Mouse (Mus musculus): ENCODE results near the gene 1700012A03Rik.

The 1700012A03Rik gene
- long read RNA-seq, experiment 1, result 0 reads
- long read RNA-seq, experiment 2, result 0 reads

GRCm38 (mm10) chr6:32049951-32050345 is at the start of gene 1700012A03Rik:
1700012A03Rik (plus strand) TSS chr6:32050246.
- intact Hi-C loops (cut with DNase I), result no loop called here

GRCm38 (mm10) chr6:32004228-32004627 is 45.8 kb upstream of the 1700012A03Rik start:
- intact Hi-C loops (cut with DNase I), result no loop called here

DNA sequence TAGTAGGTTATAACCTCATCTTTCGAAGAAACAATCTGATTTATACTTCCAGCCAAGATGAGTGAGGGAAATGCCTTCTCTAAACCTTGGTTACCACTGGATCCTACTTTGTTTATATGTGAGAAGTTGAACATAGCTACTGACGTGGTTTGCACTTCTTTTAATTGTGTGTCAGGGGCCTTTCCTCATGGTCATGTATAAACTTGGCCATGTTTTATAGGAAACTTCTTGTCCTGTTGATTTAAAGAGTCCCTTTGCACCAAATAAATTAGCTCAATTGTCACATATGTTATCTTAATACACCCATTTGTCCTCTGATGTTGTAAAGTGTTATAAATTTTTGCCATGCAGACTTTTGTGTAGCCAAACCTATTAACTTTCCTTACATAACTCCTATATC is 44.1 kb upstream of the 1700012A03Rik start:
- intact Hi-C loops (cut with DNase I), result no loop called here

GRCm38 (mm10) chr6:32006382-32006781 is 43.7 kb upstream of the 1700012A03Rik start:
- intact Hi-C loops (cut with DNase I), result no loop called here

DNA sequence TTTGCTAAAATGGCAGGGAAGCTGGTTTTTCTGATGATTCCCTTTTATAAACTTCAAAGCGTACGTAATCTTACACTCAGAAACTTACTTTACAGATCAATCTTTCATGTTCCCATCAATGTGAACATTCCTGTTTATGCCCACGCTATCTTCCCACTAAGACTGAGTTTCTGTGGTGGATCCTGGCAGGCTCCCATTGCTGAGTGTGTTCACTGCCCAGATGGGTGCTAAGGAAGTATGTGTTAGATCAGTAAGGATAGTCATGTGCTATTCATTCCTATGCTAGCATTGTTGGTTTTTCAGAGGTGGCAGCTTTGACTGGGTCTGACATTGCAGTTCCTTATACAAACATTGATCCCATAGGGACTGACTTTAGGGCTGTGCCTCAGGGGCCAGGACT is 42.7 kb upstream of the 1700012A03Rik start:
- intact Hi-C loops (cut with DNase I), result no loop called here

DNA sequence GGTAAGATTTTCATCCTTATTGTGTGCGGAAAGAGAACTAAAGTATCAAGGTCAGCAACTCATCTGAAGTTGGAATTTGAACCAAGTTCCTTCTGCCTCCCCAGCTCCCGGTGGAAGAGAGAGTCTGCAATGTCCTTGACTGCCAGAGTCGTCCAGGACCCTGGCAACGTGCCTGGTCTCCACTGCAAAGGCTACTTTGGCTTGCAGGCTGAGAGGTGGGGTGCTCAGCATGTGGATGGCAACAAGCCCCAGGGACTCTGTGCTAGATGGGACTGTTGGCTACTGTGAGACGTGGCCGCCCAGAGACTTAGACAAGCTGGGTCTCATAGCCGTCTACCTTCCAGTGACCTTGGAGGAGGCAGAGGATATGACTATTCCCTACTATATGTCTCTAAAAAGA is 33.2 kb upstream of the 1700012A03Rik start:
- intact Hi-C loops (cut with DNase I), result no loop called here

- intact Hi-C loops (cut with DNase I), result no loop called here
Observed at GRCm38 (mm10) chr6:32017406-32018104, 32.5 kb upstream of the 1700012A03Rik start.

DNA sequence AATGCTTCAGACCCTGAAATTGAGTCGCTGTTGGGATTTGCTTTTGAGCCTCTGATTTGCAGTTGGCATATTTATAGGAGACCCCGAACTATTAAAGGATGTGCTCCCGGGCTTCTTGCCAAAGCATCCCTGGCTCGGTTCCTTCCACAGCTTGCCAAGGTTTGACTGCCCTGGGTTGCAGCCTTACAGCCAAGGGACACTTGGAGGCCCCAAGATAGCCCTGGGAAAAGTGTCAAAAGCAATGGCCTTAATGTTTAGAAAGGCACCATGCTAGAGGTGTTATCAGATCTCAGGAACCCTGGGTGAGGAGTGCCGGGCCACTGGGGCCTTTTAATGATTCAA is 32.0 kb upstream of the 1700012A03Rik start:
- intact Hi-C loops (cut with DNase I), result no loop called here

- intact Hi-C loops (cut with DNase I), result no loop called here
Observed at GRCm38 (mm10) chr6:32021853-32022536, 28.1 kb upstream of the 1700012A03Rik start.

DNA sequence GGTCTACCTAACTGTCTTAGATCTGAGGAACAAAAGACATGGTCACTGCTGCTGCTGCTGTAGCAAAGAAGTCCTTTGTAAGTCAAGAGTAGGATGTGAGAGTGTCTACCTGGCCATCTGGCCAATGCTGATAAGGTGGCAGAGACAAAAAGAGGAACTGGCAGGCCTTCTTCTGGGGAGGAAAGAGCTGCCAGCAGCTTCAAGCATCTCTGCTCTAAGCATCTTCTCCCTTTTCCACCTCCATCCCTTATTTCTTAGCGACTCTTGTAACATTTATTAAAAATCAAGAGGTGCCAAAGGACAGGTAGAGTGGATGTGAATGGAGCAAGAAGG is 27.5 kb upstream of the 1700012A03Rik start:
- intact Hi-C loops (cut with DNase I), result no loop called here

DNA sequence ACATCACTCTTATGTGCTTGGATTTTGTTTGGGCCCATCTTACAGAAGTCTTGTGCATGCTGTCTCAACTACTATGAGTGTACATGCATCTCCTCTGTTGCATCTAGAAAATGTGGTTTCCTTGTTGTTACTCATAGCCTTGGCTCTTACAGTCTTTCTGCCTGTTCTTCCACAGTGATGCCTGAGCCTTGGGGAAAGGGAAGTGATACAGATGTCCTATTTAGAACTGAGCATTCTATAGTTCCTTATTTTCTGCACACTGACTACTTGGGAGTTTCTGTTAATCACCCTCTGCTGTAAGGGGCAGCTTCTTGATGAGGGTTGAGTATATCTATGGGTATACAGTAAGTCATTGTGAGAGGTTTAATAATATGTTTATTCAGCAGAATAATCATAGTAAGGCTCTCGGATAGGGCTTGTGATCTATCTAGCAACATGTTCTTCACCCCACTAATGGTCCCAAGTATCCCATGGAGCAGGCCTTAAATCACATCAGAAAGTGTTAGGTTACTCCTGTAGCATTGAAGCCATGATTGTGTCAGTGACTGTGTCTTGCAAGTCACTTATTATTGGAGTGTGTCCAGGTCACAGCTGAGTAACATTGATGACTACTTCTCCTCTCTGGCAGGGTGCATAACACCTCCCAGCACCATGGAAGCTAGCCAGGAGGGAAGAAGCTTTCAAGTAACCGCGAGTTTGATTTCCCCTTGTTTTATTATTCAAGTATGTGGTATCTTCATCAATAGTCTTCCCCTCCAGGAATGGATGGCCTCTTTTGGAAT is 21.6 kb upstream of the 1700012A03Rik start:
- intact Hi-C loops (cut with DNase I), result no loop called here

DNA sequence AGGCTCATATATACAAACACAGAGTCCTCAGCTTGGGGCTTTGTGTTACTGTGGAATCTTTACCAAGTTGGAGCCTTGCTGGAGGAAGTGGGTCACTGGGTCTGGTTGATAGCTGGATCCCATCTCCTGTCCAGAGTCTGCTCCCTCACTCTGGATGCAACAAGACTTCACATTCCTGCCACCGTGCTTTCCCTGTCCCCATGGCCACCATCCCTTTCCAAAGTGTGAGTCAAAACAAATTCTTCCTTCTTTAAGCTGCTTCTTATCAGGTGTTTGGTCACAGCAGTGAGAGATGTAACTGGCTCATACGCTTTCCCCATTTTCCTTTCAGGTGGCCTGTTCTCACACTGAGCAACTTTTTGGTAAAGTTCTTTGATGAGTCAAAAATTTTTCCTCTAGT is 15.8 kb upstream of the 1700012A03Rik start:
- intact Hi-C loops (cut with DNase I), result no loop called here

- intact Hi-C loops (cut with DNase I), result no loop called here
Observed at GRCm38 (mm10) chr6:32045344-32045743, 4.7 kb upstream of the 1700012A03Rik start.

- intact Hi-C loops (cut with DNase I), result no loop called here
Observed at GRCm38 (mm10) chr6:32049256-32049950, 643 bp upstream of the 1700012A03Rik start.

DNA sequence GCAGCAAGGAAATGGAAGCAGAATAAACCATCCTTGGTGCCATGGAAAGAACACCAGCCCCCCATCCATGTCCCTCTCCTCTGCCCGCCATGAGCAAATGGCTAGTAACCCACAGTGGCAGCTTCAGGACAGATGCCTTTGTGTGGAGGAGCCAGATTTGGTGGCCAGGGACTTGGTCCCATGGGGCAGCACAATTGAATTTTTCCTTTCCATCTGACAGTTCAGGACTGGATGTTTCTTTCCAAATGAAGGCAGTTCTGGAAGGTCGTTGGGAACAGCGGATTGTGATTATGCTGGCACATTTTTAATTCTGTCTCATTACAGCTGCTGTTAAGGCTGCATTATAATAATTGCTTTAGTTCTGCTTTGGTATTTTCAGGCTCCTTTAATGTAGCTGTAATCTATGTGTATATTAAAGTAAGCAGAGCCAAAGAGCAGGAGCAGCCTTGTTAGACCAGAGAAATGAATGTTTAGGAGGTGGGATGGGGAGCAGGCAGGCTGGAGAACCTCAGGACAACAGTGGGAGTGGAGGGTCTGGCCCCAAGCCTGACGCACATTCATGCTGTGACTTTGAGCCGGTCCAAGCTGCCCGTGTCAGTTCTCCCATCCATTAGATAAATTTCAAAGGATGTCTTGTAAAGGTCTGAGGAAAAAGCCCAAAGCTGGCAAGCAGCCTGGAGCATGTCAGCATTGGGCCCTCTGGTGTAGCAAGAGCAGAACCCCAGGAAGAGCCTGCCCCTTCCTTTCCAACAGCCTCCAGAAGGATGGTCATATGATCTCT is 2.3 kb downstream of the 1700012A03Rik start:
- intact Hi-C loops (cut with DNase I), result no loop called here

- intact Hi-C loops (cut with DNase I), result no loop called here
Observed at GRCm38 (mm10) chr6:32056525-32056924, 6.5 kb downstream of the 1700012A03Rik start.

DNA sequence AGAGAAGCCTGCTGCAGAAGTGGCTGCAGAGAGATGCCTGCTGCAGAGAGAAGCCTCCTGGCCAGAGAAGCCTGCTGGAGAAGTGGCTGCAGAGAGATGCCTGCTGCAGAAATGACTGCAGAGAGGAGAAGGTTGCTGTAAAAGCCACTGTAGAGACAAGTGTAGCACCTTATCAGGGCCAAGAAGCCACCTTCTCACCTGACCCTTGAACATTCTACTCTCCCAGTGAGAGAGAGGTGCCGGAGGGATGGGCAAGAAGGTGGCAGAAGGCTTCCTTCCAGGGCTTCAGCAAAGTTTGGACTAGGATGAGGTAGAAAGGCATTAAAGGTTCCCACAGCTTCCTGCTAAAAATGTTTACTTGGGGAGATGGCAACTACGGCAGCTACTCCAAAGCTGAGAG is 8.5 kb downstream of the 1700012A03Rik start:
- intact Hi-C loops (cut with DNase I), result no loop called here

- intact Hi-C loops (cut with DNase I), result no loop called here
Observed at GRCm38 (mm10) chr6:32060641-32061040, 10.6 kb downstream of the 1700012A03Rik start.

GRCm38 (mm10) chr6:32061266-32061665 is 11.2 kb downstream of the 1700012A03Rik start:
- intact Hi-C loops (cut with DNase I), result no loop called here

- intact Hi-C loops (cut with DNase I), result no loop called here
Observed at GRCm38 (mm10) chr6:32065789-32066510, 15.9 kb downstream of the 1700012A03Rik start.

All from adrenal gland (tissue).